Mouse (Mus musculus) hindbrain, embryonic 15.5 days (tissue): ENCODE measurements at regions not wholly inside any gene's neighbourhood (a gene's known extent, or its start where the extent isn't known, plus 50 kb on each side); places are given as distances from the start of the nearest gene placed in this dataset.

Experiments used
- ATAC-seq: fragments of 200-750 bp; cut with Nextera tagmentation; 2 replicates; pipeline ENCODE4 v1.8.0; 2017; ENCODE audit warnings: low read depth, moderate number of reproducible peaks, moderate TSS enrichment; ENCODE audit not compliant: low FRiP score
- H3K27ac ChIP-seq: fragments of 300-500 bp; sonication (generic); replicated peaks from 2 replicates; pipeline ENCODE4 v1.5.1; 2015; ENCODE audit warnings: mild to moderate bottlenecking, inconsistent platforms
- H3K27me3 ChIP-seq: fragments of 300-500 bp; sonication (generic); 2 replicates; pipeline ENCODE4 v1.6.1; 2015; ENCODE audit warnings: control low read depth, inconsistent platforms
- H3K36me3 ChIP-seq: fragments of 300-500 bp; sonication (generic); 2 replicates; pipeline ENCODE4 v1.6.1; 2015; ENCODE audit warnings: control low read depth, inconsistent platforms
- H3K4me1 ChIP-seq: fragments of 300-500 bp; sonication (generic); replicated peaks from 2 replicates; pipeline ENCODE4 v1.6.1; 2015; ENCODE audit warnings: control low read depth, inconsistent platforms
- H3K4me2 ChIP-seq: fragments of 300-500 bp; sonication (generic); 2 replicates; pipeline ENCODE4 v1.6.1; 2015; ENCODE audit warnings: moderate library complexity, mild to moderate bottlenecking, inconsistent platforms
- H3K4me3 ChIP-seq: fragments of 300-500 bp; sonication (generic); 2 replicates; pipeline ENCODE4 v1.5.1; 2015; ENCODE audit warnings: mild to moderate bottlenecking, inconsistent platforms
- H3K9ac ChIP-seq: fragments of 300-500 bp; sonication (generic); 2 replicates; pipeline ENCODE4 v1.6.1; 2015; ENCODE audit warnings: inconsistent platforms
- H3K9me3 ChIP-seq: fragments of 300-500 bp; sonication (generic); 2 replicates; pipeline ENCODE4 v1.6.1; 2016; ENCODE audit warnings: control low read depth, inconsistent platforms
- WGBS: fragments of 180-500 bp; shearing (Covaris S2); methylation state at CpG from one replicate; pipeline ENCODE4 v1.1.7; 2015; 5-methylcytosine and 5-hydroxymethylcytosine counted together

DNA sequence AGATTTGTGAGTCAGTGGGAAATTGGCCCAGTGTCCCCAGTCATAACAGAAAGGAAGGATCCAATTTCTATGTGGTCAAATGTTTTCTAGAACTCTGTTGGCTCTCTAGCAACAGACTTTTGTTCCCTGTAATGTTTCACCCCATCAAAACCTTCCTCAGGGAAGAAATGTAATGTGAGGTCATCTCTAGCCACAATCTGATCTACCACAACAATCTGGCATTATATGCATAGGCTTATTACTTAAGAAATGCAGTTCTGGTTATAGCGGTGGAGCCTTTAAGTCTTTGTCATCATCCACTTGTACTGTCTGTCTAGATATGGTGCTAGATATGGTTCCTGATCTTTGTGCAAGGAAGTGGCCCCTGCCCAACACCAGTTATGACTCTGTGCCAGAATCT lies 178.4 kb upstream of the Pdzrn3 start:
- WGBS = 98% methylated on average over 1 of the region's 1 CpGs
- Histone ChIP-seq H3K4me2 (no peak overlapping the region), H3K36me3 (no peaks in the 10 kb centered on the region), H3K27me3 (no peaks in the 10 kb centered on the region), H3K4me1 (no peaks in the 10 kb centered on the region), H3K27ac (no peak overlapping the region), H3K9me3 (no peaks in the 10 kb centered on the region), H3K9ac (no peak overlapping the region), H3K4me3 (no peak overlapping the region)
- no peak for ATAC-seq

DNA sequence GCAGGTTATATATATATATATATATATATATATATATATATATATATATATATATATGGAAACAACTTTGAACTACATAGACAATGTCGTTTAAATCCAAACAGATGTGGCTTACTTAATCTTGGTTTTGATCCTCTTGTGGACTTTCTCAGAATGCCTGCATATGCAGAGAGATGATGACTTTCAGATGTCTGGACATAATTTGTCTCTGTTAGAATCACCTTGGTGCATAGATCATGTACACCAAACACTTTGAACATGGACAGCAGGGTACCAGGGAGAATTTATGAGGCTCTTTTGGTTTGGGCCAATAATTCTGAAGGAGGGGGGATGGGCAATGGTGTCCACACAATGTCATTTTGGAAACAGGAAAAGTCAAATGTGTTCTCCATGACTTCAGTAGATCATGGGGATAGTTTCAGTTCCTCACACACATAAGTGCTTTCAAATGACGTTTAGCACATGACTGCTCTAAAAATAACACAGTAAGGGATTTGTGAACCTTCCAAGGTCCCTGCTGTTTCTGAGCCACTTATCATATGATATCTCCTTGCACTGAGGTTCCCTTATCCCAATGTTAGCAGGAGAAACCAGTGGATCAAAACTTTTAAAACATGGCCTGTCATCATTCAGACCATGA lies 177.4 kb upstream of the Pdzrn3 start:
- H3K27ac ChIP-seq = no peak overlapping the region
- H3K4me3 ChIP-seq = no peak overlapping the region
- no peaks in the 10 kb centered on the region for H3K27me3 ChIP-seq
- H3K4me1 ChIP-seq = no peaks in the 10 kb centered on the region; the same call in 1 of the 2 replicates
- no peaks in the 10 kb centered on the region for H3K9me3 ChIP-seq
- H3K4me2 ChIP-seq = no peak overlapping the region
- WGBS = 78% methylated on average over 2 of the region's 2 CpGs
- no peaks in the 10 kb centered on the region for H3K36me3 ChIP-seq
- no peak overlapping the region for H3K9ac ChIP-seq
- no peak for ATAC-seq

DNA sequence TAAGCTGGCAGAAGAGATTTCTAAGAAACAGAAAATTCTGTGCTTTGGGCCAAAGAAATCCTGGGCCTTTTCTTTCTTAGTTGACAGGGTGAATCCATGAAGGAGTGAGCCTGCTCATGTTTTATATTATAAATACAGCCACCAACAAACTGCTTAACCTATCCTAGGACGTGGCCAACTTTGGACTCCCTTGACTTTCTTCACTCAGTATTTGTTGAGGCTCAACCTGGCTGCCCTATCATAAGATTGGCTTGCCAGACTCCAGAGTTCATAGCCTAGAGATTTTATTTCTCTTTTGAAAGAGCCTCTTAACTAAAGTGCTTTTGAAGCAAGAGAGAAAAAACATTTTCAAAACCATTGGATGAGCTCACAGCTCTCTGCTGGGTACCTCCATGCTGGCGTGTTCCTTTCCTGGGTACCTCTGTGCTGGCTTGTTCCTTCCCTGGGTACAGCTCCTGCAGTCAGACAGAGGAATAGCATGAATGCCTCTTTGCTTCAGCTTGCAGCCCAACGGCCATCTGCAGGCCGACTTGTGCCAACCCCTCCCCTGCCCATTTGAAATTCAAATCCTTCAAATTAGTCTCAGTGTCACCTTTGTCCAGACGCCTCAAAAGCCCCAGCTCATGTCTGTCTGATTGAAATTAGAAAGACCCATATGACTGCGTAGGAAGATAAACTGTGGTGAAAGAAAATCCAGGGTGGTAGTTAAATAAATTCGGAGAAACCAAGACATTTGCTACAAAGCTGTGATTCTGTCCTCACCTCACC lies 173.0 kb upstream of the Pdzrn3 start:
- Histone ChIP-seq H3K4me3 (no peak overlapping the region), H3K27ac (no peak overlapping the region), H3K27me3 (no peaks in the 10 kb centered on the region), H3K9me3 (no peaks in the 10 kb centered on the region), H3K4me1 (no peaks in the 10 kb centered on the region; the same call in 1 of the 2 replicates), H3K36me3 (no peaks in the 10 kb centered on the region), H3K4me2 (no peak overlapping the region), H3K9ac (no peak overlapping the region)
- peak; percentile 75 for ATAC-seq
- WGBS = 18% methylated on average over 7 of the region's 7 CpGs

DNA sequence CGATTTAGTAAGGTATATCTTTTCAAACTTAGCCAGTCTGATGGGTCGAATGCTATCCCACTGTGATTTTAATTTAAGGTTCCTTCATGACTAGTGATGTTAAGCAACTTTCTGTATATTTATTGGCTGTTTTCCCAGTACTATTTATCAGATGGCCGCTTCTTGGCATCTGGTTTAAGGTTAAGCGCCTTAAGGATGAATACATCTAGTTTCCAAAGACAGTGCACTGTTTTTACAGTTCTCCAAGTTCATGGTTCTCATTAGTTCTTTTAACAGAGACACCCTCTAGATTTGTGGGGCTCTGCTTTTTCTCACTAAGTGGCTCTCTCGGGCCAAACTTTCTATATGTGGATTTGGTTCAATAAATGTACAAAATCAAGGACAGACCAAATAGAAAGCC lies 159.9 kb upstream of the Pdzrn3 start:
- no peak for ATAC-seq
- H3K4me2 ChIP-seq = no peak overlapping the region
- H3K4me1 ChIP-seq = 0 out of 2 replicates have a peak, but pooled peaks cover 3% of the 10 kb centered on the region
- H3K27ac ChIP-seq = no peak overlapping the region
- no peak overlapping the region for H3K9ac ChIP-seq
- WGBS = 87% methylated on average over 5 of the region's 5 CpGs
- H3K27me3 ChIP-seq = no peaks in the 10 kb centered on the region
- no peaks in the 10 kb centered on the region for H3K36me3 ChIP-seq
- H3K4me3 ChIP-seq = no peak overlapping the region
- H3K9me3 ChIP-seq = 0 out of 2 replicates have a peak, but pooled peaks cover 3% of the 10 kb centered on the region

DNA sequence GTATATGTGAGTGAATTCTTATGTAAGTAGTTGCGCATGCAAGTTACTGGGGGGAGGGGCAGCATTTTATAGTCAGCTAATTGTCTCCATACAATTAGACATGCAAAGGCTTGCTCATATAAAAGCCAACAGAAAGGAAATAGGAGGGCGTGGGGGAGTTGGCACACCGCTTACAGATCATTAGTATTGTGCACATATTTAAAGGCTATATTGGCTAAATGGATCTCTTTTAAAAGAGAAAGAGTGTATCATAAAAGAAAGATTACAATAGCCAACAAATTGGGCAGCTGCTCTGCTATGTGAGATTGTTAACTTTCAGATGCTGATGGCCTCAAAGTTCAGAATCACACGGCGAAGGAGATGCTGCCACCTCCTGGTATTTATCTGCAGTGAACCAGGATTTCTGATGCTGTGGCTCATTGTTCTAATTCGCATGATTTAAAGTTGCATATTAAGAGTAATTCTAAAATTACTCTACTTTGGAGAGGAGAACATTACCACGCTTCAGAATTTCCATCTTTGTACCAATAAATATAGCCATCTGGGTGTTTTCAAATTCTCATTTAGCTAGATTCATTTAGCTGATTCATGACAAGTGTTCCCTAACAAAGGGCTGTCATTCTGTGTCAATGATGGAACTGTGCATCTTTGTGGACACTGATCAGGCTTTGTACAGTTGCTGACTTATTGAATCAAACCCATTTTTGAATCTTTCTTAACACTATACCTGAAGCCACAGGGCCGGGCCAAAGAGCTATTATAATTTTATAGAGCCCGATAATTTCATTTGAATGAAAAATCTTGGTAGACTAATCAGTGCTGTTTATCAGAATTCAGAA lies 156.7 kb upstream of the Pdzrn3 start:
- no peaks in the 10 kb centered on the region for H3K27me3 ChIP-seq
- H3K4me3 ChIP-seq = no peak overlapping the region
- WGBS = 35% methylated on average over 9 of the region's 9 CpGs
- no peak; the same call in 1 of the 2 replicates for ATAC-seq
- H3K9ac ChIP-seq = no peak overlapping the region
- no peak overlapping the region for H3K27ac ChIP-seq
- H3K36me3 ChIP-seq = no peaks in the 10 kb centered on the region
- H3K4me2 ChIP-seq = no peak overlapping the region
- H3K4me1 ChIP-seq = 0 out of 2 replicates have a peak, but pooled peaks cover 3% of the 10 kb centered on the region
- H3K9me3 ChIP-seq = no peaks in the 10 kb centered on the region

DNA sequence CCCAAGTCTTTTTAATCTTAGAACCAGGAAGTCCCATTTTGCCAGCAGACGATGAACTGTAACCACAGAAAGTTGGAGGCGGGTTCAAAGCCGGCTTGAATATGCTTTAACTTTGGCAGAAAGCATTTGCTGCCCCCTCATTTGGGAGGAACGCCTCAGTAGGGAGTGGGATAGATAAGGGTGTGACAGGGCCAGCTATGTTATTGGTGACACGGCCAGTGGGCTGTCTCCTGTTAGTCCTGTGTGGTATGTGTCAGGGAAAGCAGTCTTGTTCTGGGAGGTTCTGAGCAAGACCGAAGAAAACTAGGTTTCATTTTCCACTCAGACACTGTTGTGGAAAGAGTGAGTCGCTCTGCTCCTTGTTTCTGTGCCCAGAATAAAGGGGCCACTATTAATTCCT lies 154.7 kb upstream of the Pdzrn3 start:
- H3K27ac ChIP-seq = no peak overlapping the region
- 73% methylated on average over 7 of the region's 7 CpGs for WGBS

DNA sequence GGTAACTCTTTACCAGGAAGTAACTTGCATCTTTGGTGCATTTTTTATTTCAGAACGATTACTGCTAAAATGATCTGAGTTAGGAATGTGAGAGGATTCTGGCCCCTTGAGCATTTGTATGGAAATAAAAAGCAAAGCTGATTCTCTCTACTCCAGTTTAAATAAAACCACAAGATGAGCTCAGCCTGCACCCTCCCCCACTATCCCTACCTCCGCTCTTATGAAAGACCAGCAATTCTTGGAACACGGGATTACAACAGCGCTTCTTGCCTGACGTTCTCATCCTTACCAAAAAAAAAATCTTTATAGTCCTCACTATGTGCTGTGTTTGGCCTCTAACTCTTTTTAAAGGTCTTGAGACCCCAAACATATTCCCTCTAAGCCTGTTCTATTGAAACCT lies 154.2 kb upstream of the Pdzrn3 start:
- no peak overlapping the region for H3K4me2 ChIP-seq
- ATAC-seq = no peak
- no peak overlapping the region for H3K9ac ChIP-seq
- no peak overlapping the region for H3K27ac ChIP-seq
- H3K9me3 ChIP-seq = no peaks in the 10 kb centered on the region
- no peak overlapping the region for H3K4me3 ChIP-seq
- H3K36me3 ChIP-seq = no peaks in the 10 kb centered on the region
- 0 out of 2 replicates have a peak, but pooled peaks cover 3% of the 10 kb centered on the region for H3K4me1 ChIP-seq
- no peaks in the 10 kb centered on the region for H3K27me3 ChIP-seq
- WGBS = 78% methylated on average over 5 of the region's 5 CpGs

More for the DNA sequence above, 154.7 kb upstream of the Pdzrn3 start:
- Histone ChIP-seq H3K4me3 (no peak overlapping the region), H3K36me3 (no peaks in the 10 kb centered on the region), H3K4me2 (no peak overlapping the region), H3K9me3 (no peaks in the 10 kb centered on the region), H3K4me1 (0 out of 2 replicates have a peak, but pooled peaks cover 3% of the 10 kb centered on the region), H3K9ac (no peak overlapping the region), H3K27me3 (no peaks in the 10 kb centered on the region)
- no peak for ATAC-seq

DNA sequence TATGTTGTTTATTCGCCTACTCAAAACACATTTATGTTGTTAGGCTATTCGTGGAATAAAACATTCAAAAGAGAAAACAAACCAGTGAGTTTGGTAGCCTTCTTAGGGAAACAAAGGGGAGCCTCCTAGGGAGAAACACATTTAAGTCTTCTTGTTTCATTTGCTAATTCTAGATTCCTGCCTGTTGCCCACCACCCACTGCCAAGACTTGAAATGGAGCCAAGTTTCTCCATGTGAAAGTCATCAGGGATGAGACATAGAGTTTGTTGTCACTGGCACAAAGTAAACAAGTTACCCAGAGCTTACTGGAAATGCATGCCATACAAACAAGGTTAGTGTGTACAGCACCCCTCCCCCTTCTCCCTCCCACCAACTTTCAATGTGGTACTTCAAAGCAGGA lies 147.4 kb upstream of the Pdzrn3 start:
- Histone ChIP-seq H3K9ac (no peak overlapping the region), H3K9me3 (no peaks in the 10 kb centered on the region), H3K27me3 (no peaks in the 10 kb centered on the region), H3K27ac (no peak overlapping the region), H3K4me1 (no peaks in the 10 kb centered on the region), H3K36me3 (no peaks in the 10 kb centered on the region), H3K4me2 (no peak overlapping the region), H3K4me3 (no peak overlapping the region)
- WGBS = 42% methylated on average over 2 of the region's 2 CpGs
- no peak for ATAC-seq

DNA sequence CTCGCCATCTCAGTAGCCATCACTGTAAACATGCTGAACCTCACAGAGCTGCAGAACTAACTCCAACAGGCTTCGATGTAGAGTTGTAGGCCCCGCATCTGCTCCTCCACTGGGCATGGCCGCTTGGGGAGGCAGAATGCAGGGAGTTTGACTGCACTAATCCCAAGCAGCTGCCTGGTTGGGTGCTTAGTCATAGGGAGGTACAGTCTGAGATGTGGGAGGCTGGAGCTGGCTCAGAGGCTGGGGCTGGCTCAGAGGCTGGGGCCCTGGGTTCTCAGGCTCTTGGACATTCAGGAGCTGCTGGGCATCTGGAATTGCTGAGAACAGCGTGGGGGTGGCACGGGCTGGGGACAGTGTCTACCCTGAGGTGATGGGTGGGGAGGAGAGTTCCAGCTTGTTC lies 143.6 kb upstream of the Pdzrn3 start:
- no peak for ATAC-seq
- no peaks in the 10 kb centered on the region for H3K27me3 ChIP-seq
- H3K4me3 ChIP-seq = no peak overlapping the region
- no peaks in the 10 kb centered on the region for H3K36me3 ChIP-seq
- H3K9me3 ChIP-seq = no peaks in the 10 kb centered on the region
- H3K27ac ChIP-seq = no peak overlapping the region
- H3K4me1 ChIP-seq = no peaks in the 10 kb centered on the region
- no peak overlapping the region for H3K4me2 ChIP-seq
- no peak overlapping the region for H3K9ac ChIP-seq
- 93% methylated on average over 6 of the region's 6 CpGs for WGBS

DNA sequence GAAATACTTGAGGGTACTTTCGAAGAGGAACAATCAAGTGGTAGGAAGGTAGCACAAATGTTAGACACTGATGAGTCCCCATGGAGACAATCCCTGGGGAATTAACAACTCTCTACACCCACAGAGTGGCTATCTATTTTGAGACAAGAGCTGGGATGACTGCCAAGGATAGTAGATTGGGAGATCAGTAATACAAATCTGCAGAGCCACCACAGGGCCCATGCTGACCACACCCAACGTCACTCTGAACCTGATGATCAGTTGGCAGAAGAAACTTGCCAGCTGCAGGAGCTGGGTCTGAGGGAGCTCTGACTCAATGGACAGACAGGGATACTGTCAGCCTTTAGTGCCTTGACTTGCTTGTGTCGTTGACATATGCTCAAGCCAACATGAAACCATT lies 143.1 kb upstream of the Pdzrn3 start:
- Histone ChIP-seq H3K36me3 (no peaks in the 10 kb centered on the region), H3K4me1 (no peaks in the 10 kb centered on the region), H3K27ac (no peak overlapping the region), H3K4me2 (no peak overlapping the region), H3K9ac (no peak overlapping the region), H3K27me3 (no peaks in the 10 kb centered on the region), H3K9me3 (no peaks in the 10 kb centered on the region), H3K4me3 (no peak overlapping the region)
- WGBS = 79% methylated on average over 3 of the region's 3 CpGs
- no peak for ATAC-seq

DNA sequence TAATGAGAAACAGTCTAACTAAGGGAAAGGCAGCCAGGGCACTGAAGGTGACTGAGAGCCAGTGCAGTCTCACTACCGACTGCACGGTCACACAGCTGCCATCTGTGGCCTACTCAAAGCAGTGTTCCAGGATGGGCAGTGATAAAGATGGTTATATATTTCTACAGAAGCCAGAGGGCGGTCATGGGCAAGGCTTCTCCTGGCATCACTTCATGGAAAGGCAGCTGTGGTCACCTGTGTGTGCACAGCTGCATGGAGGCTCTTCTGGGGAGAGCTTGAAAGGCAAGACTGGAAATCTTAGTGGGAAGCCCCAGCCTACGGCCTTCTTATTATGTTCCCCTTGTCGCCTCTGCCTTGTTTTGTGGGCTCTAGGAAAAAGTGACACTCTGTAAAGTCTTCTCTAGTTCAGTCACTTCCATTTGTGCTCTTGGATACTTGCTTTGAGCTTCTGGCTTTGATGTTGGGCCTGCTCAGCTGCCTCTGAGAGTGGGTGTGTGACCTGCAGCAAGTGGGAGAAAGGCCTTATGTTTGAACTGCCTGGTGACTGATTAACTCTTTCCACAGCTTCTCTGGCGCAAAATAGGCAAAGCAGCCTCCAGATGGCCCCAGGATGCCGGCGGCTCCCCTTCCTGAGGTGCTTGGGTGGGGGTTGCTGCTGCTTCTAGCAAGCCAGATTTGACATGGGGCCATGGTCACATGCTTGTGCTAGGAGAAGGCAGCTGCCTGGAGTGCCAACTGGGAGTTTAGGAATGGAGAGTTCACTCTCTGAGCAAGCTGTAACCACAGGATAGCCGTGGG lies 141.4 kb upstream of the Pdzrn3 start:
- Histone ChIP-seq H3K9ac (no peak overlapping the region), H3K9me3 (no peaks in the 10 kb centered on the region), H3K36me3 (no peaks in the 10 kb centered on the region), H3K27me3 (no peaks in the 10 kb centered on the region), H3K4me3 (no peak overlapping the region), H3K4me1 (no peaks in the 10 kb centered on the region), H3K4me2 (no peak overlapping the region), H3K27ac (no peak overlapping the region)
- 53% methylated on average over 9 of the region's 9 CpGs for WGBS
- no peak for ATAC-seq
